Mouse (Mus musculus) cerebellum, adult 2 months (tissue): ENCODE measurements around the gene Wnt7a. TPM values are rescaled to one million over a fixed set of nuclear protein-coding genes. Genes with fewer than 3 reads are reported as not detected.

Source experiments
- DNase-seq, 2 experiments: peaks; one replicate each; pipeline ENCODE4 v3.0.0; 2021
- H3K27ac ChIP-seq: fragments of 200-500 bp; 2 replicates; pipeline ENCODE4 v1.5.1; 2012; ENCODE audit warnings: low read length, control low read depth, inconsistent platforms; ENCODE audit not compliant: insufficient read depth
- H3K27me3 ChIP-seq: fragments of 200-500 bp; 2 replicates; pipeline ENCODE4 v1.6.1; 2012; ENCODE audit warnings: inconsistent platforms, mild to moderate bottlenecking, low read length, moderate library complexity; ENCODE audit not compliant: control insufficient read depth, insufficient read depth
- H3K4me1 ChIP-seq: fragments of 200-500 bp; 2 replicates; pipeline ENCODE4 v1.6.1; 2011; ENCODE audit warnings: low read length; ENCODE audit not compliant: control insufficient read depth, insufficient read depth
- H3K4me3 ChIP-seq: fragments of 200-500 bp; replicated peaks from 2 replicates; pipeline ENCODE3; 2011; ENCODE audit warnings: mild to moderate bottlenecking, low read depth, low read length, control low read depth; ENCODE audit not compliant: insufficient read depth
- CTCF ChIP-seq: fragments of 200-500 bp; IDR thresholded peaks from 2 replicates; pipeline ENCODE4 v1.5.1; 2011; ENCODE audit warnings: low read depth, mild to moderate bottlenecking, control low read depth, low read length, moderate library complexity, borderline replicate concordance; ENCODE audit not compliant: insufficient read depth
- POLR2A ChIP-seq: fragments of 200-500 bp; IDR thresholded peaks from 2 replicates; pipeline ENCODE4 v1.6.1; 2011; ENCODE audit warnings: low read length, control low read depth, borderline replicate concordance; ENCODE audit not compliant: insufficient read depth
- WGBS: fragments of 180-500 bp; shearing (Covaris S2); methylation state at CpG from one replicate; pipeline ENCODE4 v1.1.7; 2018; 5-methylcytosine and 5-hydroxymethylcytosine counted together
- polyA plus RNA-seq: library from polyadenylated mRNA; depleted of rRNA; stranded (reverse); fragments of >200 nt; gene quantifications from 2 replicates; pipeline ENCODE4 v1.2.3, GENCODE M21; 2012; rRNA removed

Gene Wnt7a
- polyA plus RNA-seq, 1 experiment, result 40.7 TPM

DNA sequence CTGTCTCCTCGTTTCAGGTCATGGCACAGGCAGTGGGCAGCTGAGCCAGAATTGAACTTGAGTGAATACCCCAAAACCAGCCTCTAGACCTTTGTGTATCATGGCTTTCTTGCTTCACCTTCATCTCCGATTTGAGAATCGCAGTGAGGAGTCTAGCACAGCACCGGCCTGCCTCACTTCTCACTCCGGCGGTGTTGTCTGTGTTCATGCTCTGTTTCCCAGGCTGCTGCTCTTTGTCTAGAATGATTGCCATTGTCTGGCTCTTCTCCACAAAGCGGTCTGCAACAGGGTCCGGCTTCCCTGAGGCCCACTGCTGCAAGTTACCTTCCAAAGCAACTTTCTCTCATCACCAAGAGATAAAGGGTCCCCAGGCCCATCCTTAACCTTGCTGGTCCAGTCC, 79.3 kb downstream of the Wnt7a start:
- no peak for TF ChIP-seq CTCF
- TF ChIP-seq POLR2A, result no peak
- 80% methylated on average over 8 of the region's 8 CpGs for WGBS
- H3K4me3 ChIP-seq, result no peak overlapping the region
- H3K4me1 ChIP-seq, result no peaks in the 10 kb centered on the region; the same call in 1 of the 2 replicates
- DNase-seq, result no peak
- no peak overlapping the region for H3K27ac ChIP-seq
- H3K27me3 ChIP-seq, result no peaks in the 10 kb centered on the region

GRCm38 (mm10) chr6:91325556-91325955, 85.6 kb downstream of the Wnt7a start:
- H3K27ac ChIP-seq, result no peak overlapping the region
- H3K4me3 ChIP-seq, result no peak overlapping the region
- TF ChIP-seq POLR2A, result no peak
- TF ChIP-seq CTCF, result no peak
- no peaks in the 10 kb centered on the region for H3K27me3 ChIP-seq
- peaks cover 7% of the 10 kb centered on the region; the same call in 1 of the 2 replicates for H3K4me1 ChIP-seq
- WGBS, result 34% methylated on average over 4 of the region's 4 CpGs
- peak in 1 of 2 experiments; percentile 23 for DNase-seq

- no peak for DNase-seq
- H3K4me3 ChIP-seq, result no peak overlapping the region
- peaks cover 7% of the 10 kb centered on the region; the same call in 1 of the 2 replicates for H3K4me1 ChIP-seq
- H3K27ac ChIP-seq, result no peak overlapping the region
- H3K27me3 ChIP-seq, result no peaks in the 10 kb centered on the region
- TF ChIP-seq CTCF, result no peak
- no peak for TF ChIP-seq POLR2A
- WGBS, result 85% methylated on average over 11 of the region's 11 CpGs
Measured at GRCm38 (mm10) chr6:91324752-91325151, 86.4 kb downstream of the Wnt7a start.

GRCm38 (mm10) chr6:91322001-91322772, 89.0 kb downstream of the Wnt7a start:
- WGBS, result 70% methylated on average over 9 of the region's 9 CpGs

More at GRCm38 (mm10) chr6:91322001-91322772, 89.0 kb downstream of the Wnt7a start:
- peak in 1 of 2 experiments; percentile 5 for DNase-seq
- Histone ChIP-seq H3K4me1 (peaks cover 7% of the 10 kb centered on the region; the same call in 1 of the 2 replicates), H3K27ac (no peak overlapping the region), H3K27me3 (no peaks in the 10 kb centered on the region), H3K4me3 (no peak overlapping the region)
- TF ChIP-seq CTCF, result no peak
- no peak for TF ChIP-seq POLR2A

Other genes starting within 250 kb of the Wnt7a start
- gene Fbln2, start 198.9 kb downstream of the Wnt7a start, polyA plus RNA-seq, result 3.3 and 4.0 TPM in 2 replicates
- 14.5 and 14.9 TPM in 2 replicates for gene Chchd4, start 62.2 kb upstream of the Wnt7a start, polyA plus RNA-seq
- gene Tmem43, start 62.3 kb upstream of the Wnt7a start, polyA plus RNA-seq, result 32.1 and 32.7 TPM in 2 replicates
- gene Xpc, start 104.5 kb upstream of the Wnt7a start, polyA plus RNA-seq, result 13.2 and 14.4 TPM in 2 replicates
- 51.3 and 51.8 TPM in 2 replicates for gene Lsm3, start 104.6 kb upstream of the Wnt7a start, polyA plus RNA-seq